Mouse (Mus musculus): ENCODE data around the gene D630003M21Rik.

DNA sequence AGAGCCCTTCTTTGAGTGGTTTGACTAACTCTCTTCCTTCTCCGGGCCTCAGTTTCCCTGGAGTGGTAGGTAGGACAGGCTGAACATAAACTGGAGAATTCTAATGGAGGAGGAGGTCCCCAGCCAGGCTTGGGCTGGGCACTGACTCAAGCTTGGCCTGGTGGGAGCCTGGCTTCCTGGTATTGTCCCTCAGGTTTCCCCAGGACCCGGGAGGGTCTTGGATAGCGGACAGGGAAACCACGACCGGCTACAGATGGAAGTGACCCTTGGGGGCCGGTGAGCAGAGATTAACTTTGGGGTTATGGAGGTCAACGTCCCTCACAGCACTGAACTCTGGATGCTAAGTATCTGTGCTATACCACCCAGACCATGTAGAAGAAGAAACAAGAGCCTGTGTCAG is 87.8 kb downstream of the D630003M21Rik start:
- TF ChIP-seq TCF12 (IDR thresholded peaks at IDR 0.05; ENCODE audit: insufficient read depth, poor library complexity, severe bottlenecking), result no peak
- TF ChIP-seq MAX (IDR thresholded peaks at IDR 0.05; ENCODE audit: low read depth), result no peak
- TF ChIP-seq SRF (IDR thresholded peaks at IDR 0.05; ENCODE audit: control insufficient read depth, insufficient read length, low read depth), result no peak
- TF ChIP-seq POLR2A (IDR thresholded peaks at IDR 0.05; ENCODE audit: insufficient read length, low read depth), result no peak
- no peak for TF ChIP-seq USF1 (IDR thresholded peaks at IDR 0.05; ENCODE audit: low read depth)
- no peak for TF ChIP-seq MYOG (IDR thresholded peaks at IDR 0.05; ENCODE audit: control insufficient read depth in 1 of 3, insufficient read depth in 1 of 3, insufficient read length in 2 of 3, low read depth in 2 of 3)
- TF ChIP-seq MYOD1 (IDR thresholded peaks at IDR 0.05; ENCODE audit: control insufficient read depth in 1 of 3, insufficient read length in 2 of 3, low read depth in 2 of 3), result no peak
- TF ChIP-seq POLR2AphosphoS2 (IDR thresholded peaks at IDR 0.05; ENCODE audit: insufficient read length, low read depth), result no peak
- TF ChIP-seq E2F4 (IDR thresholded peaks at IDR 0.05; ENCODE audit: insufficient read depth), result no peak
- TF ChIP-seq TCF3 (IDR thresholded peaks at IDR 0.05; ENCODE audit: insufficient read length, low read depth), result no peak
- no peak for TF ChIP-seq REST (IDR thresholded peaks at IDR 0.05; ENCODE audit: insufficient read depth, insufficient read length)
- no peak for TF ChIP-seq CEBPB (IDR thresholded peaks at IDR 0.05; ENCODE audit: insufficient read depth, poor library complexity, severe bottlenecking)

Measured in myocyte (in vitro differentiated cells).